Mouse (Mus musculus): ENCODE data around the gene Cfap65. TPM values are rescaled to one million over a fixed set of nuclear protein-coding genes. Genes with fewer than 3 reads are reported as not detected.

Cfap65 gene
- total and polyA plus RNA-seq, 3 experiments: not detected

DNA sequence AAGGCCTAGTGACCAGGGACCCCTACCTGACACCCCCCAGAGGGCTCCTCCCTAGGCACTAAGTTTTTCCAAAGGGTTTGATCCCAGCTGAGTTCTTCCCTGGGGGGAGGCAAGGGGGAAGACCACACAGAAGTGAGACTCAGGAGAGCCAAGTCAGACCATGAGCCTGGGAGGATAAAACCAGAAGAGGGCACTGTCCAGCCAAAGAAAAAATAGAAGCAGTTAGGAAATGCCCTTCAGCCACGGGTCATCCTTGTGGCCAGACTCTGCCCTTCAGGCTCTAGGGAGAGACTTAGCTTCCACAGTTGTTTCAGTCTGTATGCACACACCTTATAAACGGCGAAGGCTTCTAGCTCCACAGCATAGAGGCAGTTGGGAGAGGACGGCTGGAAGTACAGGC lies 10.9 kb downstream of the Cfap65 start:
- Histone ChIP-seq H3K9ac (ENCODE audit: control insufficient read depth, low read depth, low read length, poor library complexity, severe bottlenecking) (no peak overlapping the region), H3K4me3 (ENCODE audit: control insufficient read depth in 1 of 2, insufficient read depth in 1 of 2, low read depth in 2 of 2, low read length in 2 of 2) (no peak overlapping the region), H3K4me1 (ENCODE audit: control insufficient read depth in 1 of 2, insufficient read depth in 2 of 2, low read length in 2 of 2) (no peaks in the 10 kb centered on the region), H3K9me3 (replicated peaks; ENCODE audit: insufficient read depth, low read length) (no peaks in the 10 kb centered on the region), H3K27me3 (ENCODE audit: control insufficient read depth in 1 of 2, insufficient read depth in 2 of 2, low read length in 2 of 2) (no peaks in the 10 kb centered on the region; a peak in 2 of 4 replicates), H3K36me3 (ENCODE audit: control insufficient read depth in 1 of 2, insufficient read depth in 2 of 2, low read length in 2 of 2) (no peaks in the 10 kb centered on the region), H3K79me2 (ENCODE audit: control insufficient read depth, insufficient read depth, low read length, poor library complexity) (no peaks in the 10 kb centered on the region), H3K27ac (ENCODE audit: control insufficient read depth, low read depth, low read length) (no peak overlapping the region)
- TF ChIP-seq ZKSCAN1 (IDR thresholded peaks at IDR 0.05; ENCODE audit: low read depth, low read length) (no peak), HCFC1 (IDR thresholded peaks at IDR 0.05; ENCODE audit: low read depth, low read length) (no peak), SIN3A (IDR thresholded peaks at IDR 0.05; ENCODE audit: low read length) (no peak), USF1 (IDR thresholded peaks at IDR 0.05; ENCODE audit: low read depth, low read length) (no peak), MXI1 (IDR thresholded peaks at IDR 0.05; ENCODE audit: low read depth, low read length) (no peak), E2F4 (IDR thresholded peaks at IDR 0.05; ENCODE audit: borderline replicate concordance, low read depth, low read length) (no peak), POLR2A (IDR thresholded peaks at IDR 0.05; ENCODE audit: control insufficient read depth in 1 of 2, insufficient read depth in 1 of 2, low read depth in 1 of 2, low read length in 2 of 2, poor library complexity in 1 of 2) (no peak), TAL1 (IDR thresholded peaks at IDR 0.05; ENCODE audit: low read length) (no peak), EP300 (IDR thresholded peaks at IDR 0.05; ENCODE audit: low read depth in 1 of 2, low read length in 2 of 2) (no peak), MAZ (IDR thresholded peaks at IDR 0.05; ENCODE audit: low read depth, low read length) (no peak), BHLHE40 (IDR thresholded peaks at IDR 0.05; ENCODE audit: borderline replicate concordance, low read depth, low read length) (no peak), CHD1 (IDR thresholded peaks at IDR 0.05; ENCODE audit: low read depth, low read length) (no peak), UBTF (IDR thresholded peaks at IDR 0.05; ENCODE audit: borderline replicate concordance, insufficient read depth, low read depth, low read length) (no peak), GABPA (IDR thresholded peaks at IDR 0.05; ENCODE audit: low read depth, low read length) (no peak)
- DNase-seq (ENCODE audit: low read depth, low spot score): no peak

DNA sequence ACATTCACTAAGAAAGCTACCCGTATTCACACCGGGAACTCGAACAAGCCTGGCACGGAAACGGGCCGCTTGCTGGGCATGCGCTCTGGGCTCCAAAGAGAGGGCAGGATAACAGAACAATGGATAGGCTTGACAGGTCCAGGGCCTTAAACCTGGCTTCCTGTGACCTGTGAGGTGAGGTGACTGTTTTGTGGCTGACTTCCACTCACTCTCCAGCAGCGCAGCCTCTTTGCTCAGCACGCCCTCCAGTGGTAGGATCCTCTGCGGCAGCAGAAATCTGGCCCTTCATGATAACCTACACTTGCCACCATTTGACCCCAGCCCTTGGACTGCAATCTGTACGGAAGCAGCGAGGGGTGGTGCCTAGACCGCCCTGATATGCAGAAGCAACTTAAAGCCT lies 19.7 kb downstream of the Cfap65 start:
- Histone ChIP-seq H3K27ac (ENCODE audit: control insufficient read depth, low read depth, low read length) (no peak overlapping the region), H3K27me3 (ENCODE audit: control insufficient read depth in 1 of 2, insufficient read depth in 2 of 2, low read length in 2 of 2) (peaks cover 0 to 2% of the 10 kb centered on the region in 2 experiments; a peak in 2 of 4 replicates)
- TF ChIP-seq CTCF (IDR thresholded peaks at IDR 0.05 in 2 of 3, conservative IDR thresholded peaks at IDR 0.05 in 1 of 3; ENCODE audit: control insufficient read depth in 1 of 3, insufficient read depth in 1 of 3, low read depth in 2 of 3, low read length in 3 of 3, poor library complexity in 1 of 3, severe bottlenecking in 1 of 3) (peak in 2 of 3 experiments; percentile 15 to 42; a peak in 3 of 6 replicates), EP300 (IDR thresholded peaks at IDR 0.05; ENCODE audit: low read depth in 1 of 2, low read length in 2 of 2) (no peak)

GRCm38 (mm10) chr1:74902191-74902590 lies 33.2 kb downstream of the Cfap65 start:
- H3K36me3 ChIP-seq (ENCODE audit: control insufficient read depth in 1 of 2, insufficient read depth in 2 of 2, low read length in 2 of 2): no peaks in the 10 kb centered on the region
- no peaks in the 10 kb centered on the region for H3K79me2 ChIP-seq (ENCODE audit: control insufficient read depth, insufficient read depth, low read length, poor library complexity)
- H3K27me3 ChIP-seq (ENCODE audit: control insufficient read depth in 1 of 2, insufficient read depth in 2 of 2, low read length in 2 of 2): no peaks in the 10 kb centered on the region

More for the DNA sequence above, 19.7 kb downstream of the Cfap65 start:
- H3K4me3 ChIP-seq (ENCODE audit: control insufficient read depth in 1 of 2, insufficient read depth in 1 of 2, low read depth in 2 of 2, low read length in 2 of 2): no peak overlapping the region
- no peaks in the 10 kb centered on the region for H3K79me2 ChIP-seq (ENCODE audit: control insufficient read depth, insufficient read depth, low read length, poor library complexity)
- H3K36me3 ChIP-seq (ENCODE audit: control insufficient read depth in 1 of 2, insufficient read depth in 2 of 2, low read length in 2 of 2): no peaks in the 10 kb centered on the region
- no peak for DNase-seq (ENCODE audit: low read depth, low spot score)
- H3K9ac ChIP-seq (ENCODE audit: control insufficient read depth, low read depth, low read length, poor library complexity, severe bottlenecking): no peak overlapping the region
- no peaks in the 10 kb centered on the region for H3K9me3 ChIP-seq (replicated peaks; ENCODE audit: insufficient read depth, low read length)
- H3K4me1 ChIP-seq (ENCODE audit: control insufficient read depth in 1 of 2, insufficient read depth in 2 of 2, low read length in 2 of 2): no peaks in the 10 kb centered on the region

More at GRCm38 (mm10) chr1:74902191-74902590, 33.2 kb downstream of the Cfap65 start:
- TF ChIP-seq CTCF (IDR thresholded peaks at IDR 0.05 in 2 of 3, conservative IDR thresholded peaks at IDR 0.05 in 1 of 3; ENCODE audit: control insufficient read depth in 1 of 3, insufficient read depth in 1 of 3, low read depth in 2 of 3, low read length in 3 of 3, poor library complexity in 1 of 3, severe bottlenecking in 1 of 3) (no peak), SIN3A (IDR thresholded peaks at IDR 0.05; ENCODE audit: low read length) (no peak), RCOR1 (IDR thresholded peaks at IDR 0.05; ENCODE audit: low read depth, low read length) (no peak), CHD2 (IDR thresholded peaks at IDR 0.05; ENCODE audit: low read length) (no peak), USF2 (IDR thresholded peaks at IDR 0.05; ENCODE audit: borderline replicate concordance in 1 of 2, insufficient read depth in 1 of 2, low read depth in 1 of 2, low read length in 2 of 2) (no peak), KAT2A (conservative IDR thresholded peaks at IDR 0.05; ENCODE audit: low read depth, low read length) (no peak), BHLHE40 (IDR thresholded peaks at IDR 0.05; ENCODE audit: borderline replicate concordance, low read depth, low read length) (no peak), NELFE (IDR thresholded peaks at IDR 0.05; ENCODE audit: low read depth, low read length) (no peak), HCFC1 (IDR thresholded peaks at IDR 0.05; ENCODE audit: low read depth, low read length) (no peak), TCF12 (IDR thresholded peaks at IDR 0.05; ENCODE audit: low read depth, low read length) (no peak), POLR2A (IDR thresholded peaks at IDR 0.05; ENCODE audit: control insufficient read depth in 1 of 2, insufficient read depth in 1 of 2, low read depth in 1 of 2, low read length in 2 of 2, poor library complexity in 1 of 2) (no peak)
- H3K9me3 ChIP-seq (replicated peaks; ENCODE audit: insufficient read depth, low read length): no peaks in the 10 kb centered on the region
- H3K27ac ChIP-seq (ENCODE audit: control insufficient read depth, low read depth, low read length): no peak overlapping the region
- no peak for DNase-seq (ENCODE audit: low read depth, low spot score)
- H3K4me3 ChIP-seq (ENCODE audit: control insufficient read depth in 1 of 2, insufficient read depth in 1 of 2, low read depth in 2 of 2, low read length in 2 of 2): no peak overlapping the region
- H3K9ac ChIP-seq (ENCODE audit: control insufficient read depth, low read depth, low read length, poor library complexity, severe bottlenecking): no peak overlapping the region
- no peaks in the 10 kb centered on the region for H3K4me1 ChIP-seq (ENCODE audit: control insufficient read depth in 1 of 2, insufficient read depth in 2 of 2, low read length in 2 of 2)

All from MEL (cell line).